Mouse (Mus musculus) heart, embryonic 15.5 days (tissue): ENCODE measurements at regions not wholly inside any gene's neighbourhood (a gene's known extent, or its start where the extent isn't known, plus 50 kb on each side); places are given as distances from the start of the nearest gene placed in this dataset.

ENCODE experiments used
- ATAC-seq: fragments of 200-750 bp; cut with Nextera tagmentation; replicated peaks from 2 replicates; pipeline ENCODE4 v1.8.0; 2017; ENCODE audit warnings: low read depth, moderate TSS enrichment; ENCODE audit not compliant: insufficient number of reproducible peaks, insufficient read depth, low FRiP score
- H3K27ac ChIP-seq: fragments of 300-500 bp; sonication (generic); 2 replicates; pipeline ENCODE4 v1.5.1; 2015; ENCODE audit warnings: mild to moderate bottlenecking, inconsistent platforms
- H3K27me3 ChIP-seq: fragments of 300-500 bp; sonication (generic); 2 replicates; pipeline ENCODE4 v1.6.1; 2015; ENCODE audit warnings: inconsistent platforms
- H3K36me3 ChIP-seq: fragments of 300-500 bp; sonication (generic); 2 replicates; pipeline ENCODE4 v1.6.1; 2015; ENCODE audit warnings: mild to moderate bottlenecking, inconsistent platforms
- H3K4me1 ChIP-seq: fragments of 300-500 bp; sonication (generic); replicated peaks from 2 replicates; pipeline ENCODE4 v1.6.1; 2015; ENCODE audit warnings: inconsistent platforms
- H3K4me2 ChIP-seq: fragments of 300-500 bp; sonication (generic); 2 replicates; pipeline ENCODE4 v1.6.1; 2015; ENCODE audit warnings: inconsistent platforms, mild to moderate bottlenecking, moderate library complexity
- H3K4me3 ChIP-seq: fragments of 300-500 bp; sonication (generic); 2 replicates; pipeline ENCODE4 v1.5.1; 2015; ENCODE audit warnings: mild to moderate bottlenecking, inconsistent platforms
- H3K9ac ChIP-seq: fragments of 300-500 bp; sonication (generic); 2 replicates; pipeline ENCODE4 v1.6.1; 2015; ENCODE audit warnings: mild to moderate bottlenecking, inconsistent platforms
- H3K9me3 ChIP-seq: fragments of 300-500 bp; sonication (generic); replicated peaks from 2 replicates; pipeline ENCODE4 v1.6.1; 2016; ENCODE audit warnings: inconsistent platforms
- WGBS: fragments of 180-500 bp; shearing (Covaris S2); methylation state at CpG from one replicate; pipeline ENCODE4 v1.1.7; 2015; ENCODE audit warnings: mixed read lengths; 5-methylcytosine and 5-hydroxymethylcytosine counted together

GRCm38 (mm10) chr2:135560856-135561255 is 98.0 kb upstream of the Plcb4 start:
- H3K27ac ChIP-seq, result peak overlapping the region; percentile 35; the same call in 1 of the 2 replicates
- no peak for ATAC-seq
- H3K27me3 ChIP-seq, result no peaks in the 10 kb centered on the region
- H3K9ac ChIP-seq, result no peak overlapping the region
- H3K36me3 ChIP-seq, result no peaks in the 10 kb centered on the region
- H3K4me3 ChIP-seq, result no peak overlapping the region
- WGBS, result 63% methylated on average over 1 of the region's 1 CpGs
- 0 out of 2 replicates have a peak, but pooled peaks cover 4% of the 10 kb centered on the region for H3K9me3 ChIP-seq
- 0 out of 2 replicates have a peak, but pooled peaks cover 4% of the 10 kb centered on the region for H3K4me1 ChIP-seq
- no peak overlapping the region for H3K4me2 ChIP-seq

- Histone ChIP-seq H3K9ac (no peak overlapping the region), H3K4me3 (no peak overlapping the region), H3K27ac (peak overlapping the region; percentile 5; the same call in 1 of the 2 replicates), H3K36me3 (no peaks in the 10 kb centered on the region), H3K27me3 (no peaks in the 10 kb centered on the region), H3K9me3 (0 out of 2 replicates have a peak, but pooled peaks cover 4% of the 10 kb centered on the region), H3K4me2 (no peak overlapping the region), H3K4me1 (0 out of 2 replicates have a peak, but pooled peaks cover 4% of the 10 kb centered on the region)
- 0 out of 2 replicates have a peak, but pooled peaks have one; percentile 34 for ATAC-seq
- 31% methylated on average over 7 of the region's 7 CpGs for WGBS
Measured at GRCm38 (mm10) chr2:135561716-135562115, 97.1 kb upstream of the Plcb4 start.

GRCm38 (mm10) chr2:135562140-135562890 is 96.5 kb upstream of the Plcb4 start:
- H3K9me3 ChIP-seq, result 0 out of 2 replicates have a peak, but pooled peaks cover 4% of the 10 kb centered on the region
- 69% methylated on average over 10 of the region's 10 CpGs for WGBS
- H3K27me3 ChIP-seq, result no peaks in the 10 kb centered on the region
- 0 out of 2 replicates have a peak overlapping the region, but pooled peaks have one; percentile 5 for H3K27ac ChIP-seq
- 0 out of 2 replicates have a peak, but pooled peaks have one; percentile 56 for ATAC-seq
- no peak overlapping the region for H3K4me2 ChIP-seq
- H3K36me3 ChIP-seq, result no peaks in the 10 kb centered on the region
- no peak overlapping the region for H3K9ac ChIP-seq
- H3K4me3 ChIP-seq, result no peak overlapping the region
- 0 out of 2 replicates have a peak, but pooled peaks cover 4% of the 10 kb centered on the region for H3K4me1 ChIP-seq

- 0 out of 2 replicates have a peak, but pooled peaks cover 4% of the 10 kb centered on the region for H3K4me1 ChIP-seq
- H3K36me3 ChIP-seq, result no peaks in the 10 kb centered on the region
- H3K4me2 ChIP-seq, result no peak overlapping the region
- no peak overlapping the region for H3K9ac ChIP-seq
- no peaks in the 10 kb centered on the region for H3K9me3 ChIP-seq
- no peak overlapping the region for H3K27ac ChIP-seq
- H3K27me3 ChIP-seq, result no peaks in the 10 kb centered on the region
- ATAC-seq, result no peak
- whole genome bisulfite sequencing, result 57% methylated on average over 4 of the region's 4 CpGs
- H3K4me3 ChIP-seq, result no peak overlapping the region
Measured at GRCm38 (mm10) chr2:135564231-135564630, 94.6 kb upstream of the Plcb4 start.

GRCm38 (mm10) chr2:135568350-135568749 is 90.5 kb upstream of the Plcb4 start:
- Histone ChIP-seq H3K4me3 (no peak overlapping the region), H3K9me3 (no peaks in the 10 kb centered on the region), H3K4me2 (no peak overlapping the region), H3K4me1 (no peaks in the 10 kb centered on the region), H3K27me3 (no peaks in the 10 kb centered on the region), H3K27ac (no peak overlapping the region), H3K36me3 (no peaks in the 10 kb centered on the region), H3K9ac (no peak overlapping the region)
- ATAC-seq, result no peak
- WGBS, result 75% methylated on average over 2 of the region's 2 CpGs

GRCm38 (mm10) chr2:135571599-135571998 is 87.2 kb upstream of the Plcb4 start:
- no peak overlapping the region for H3K9ac ChIP-seq
- no peak overlapping the region for H3K4me3 ChIP-seq

GRCm38 (mm10) chr2:135577228-135577627 is 81.6 kb upstream of the Plcb4 start:
- Histone ChIP-seq H3K9me3 (no peaks in the 10 kb centered on the region), H3K36me3 (no peaks in the 10 kb centered on the region), H3K4me2 (no peak overlapping the region), H3K27ac (no peak overlapping the region), H3K9ac (no peak overlapping the region), H3K4me1 (0 out of 2 replicates have a peak, but pooled peaks cover 4% of the 10 kb centered on the region), H3K27me3 (no peaks in the 10 kb centered on the region), H3K4me3 (no peak overlapping the region)
- no peak for ATAC-seq
- WGBS, result 76% methylated on average over 5 of the region's 5 CpGs

More at GRCm38 (mm10) chr2:135571599-135571998, 87.2 kb upstream of the Plcb4 start:
- Histone ChIP-seq H3K27me3 (no peaks in the 10 kb centered on the region), H3K27ac (peak overlapping the region; percentile 10; the same call in 1 of the 2 replicates), H3K9me3 (no peaks in the 10 kb centered on the region), H3K4me1 (no peaks in the 10 kb centered on the region), H3K4me2 (no peak overlapping the region), H3K36me3 (no peaks in the 10 kb centered on the region)
- ATAC-seq, result no peak
- WGBS, result 74% methylated on average over 5 of the region's 5 CpGs

GRCm38 (mm10) chr2:135578135-135578534 is 80.7 kb upstream of the Plcb4 start:
- Histone ChIP-seq H3K4me1 (0 out of 2 replicates have a peak, but pooled peaks cover 4% of the 10 kb centered on the region), H3K4me2 (no peak overlapping the region), H3K27ac (no peak overlapping the region), H3K27me3 (no peaks in the 10 kb centered on the region), H3K9me3 (no peaks in the 10 kb centered on the region), H3K9ac (no peak overlapping the region), H3K36me3 (no peaks in the 10 kb centered on the region), H3K4me3 (no peak overlapping the region)
- WGBS, result 34% methylated on average over 5 of the region's 5 CpGs
- no peak for ATAC-seq

- H3K27ac ChIP-seq, result no peak overlapping the region
- no peak overlapping the region for H3K4me3 ChIP-seq
- no peak overlapping the region for H3K9ac ChIP-seq
- no peaks in the 10 kb centered on the region for H3K36me3 ChIP-seq
- no peak overlapping the region for H3K4me2 ChIP-seq
- H3K27me3 ChIP-seq, result no peaks in the 10 kb centered on the region
- WGBS, result 92% methylated on average over 6 of the region's 6 CpGs
- H3K9me3 ChIP-seq, result no peaks in the 10 kb centered on the region
- no peak for ATAC-seq
- 0 out of 2 replicates have a peak, but pooled peaks cover 4% of the 10 kb centered on the region for H3K4me1 ChIP-seq
Measured at GRCm38 (mm10) chr2:135579514-135579913, 79.3 kb upstream of the Plcb4 start.

- Histone ChIP-seq H3K27ac (no peak overlapping the region), H3K9me3 (no peaks in the 10 kb centered on the region), H3K4me3 (no peak overlapping the region), H3K4me2 (no peak overlapping the region), H3K9ac (no peak overlapping the region), H3K4me1 (0 out of 2 replicates have a peak, but pooled peaks cover 4% of the 10 kb centered on the region), H3K36me3 (no peaks in the 10 kb centered on the region), H3K27me3 (no peaks in the 10 kb centered on the region)
- no peak for ATAC-seq
- WGBS, result 73% methylated on average over 4 of the region's 4 CpGs
Measured at GRCm38 (mm10) chr2:135580051-135580450, 78.8 kb upstream of the Plcb4 start.

GRCm38 (mm10) chr2:135582341-135582740 is 76.5 kb upstream of the Plcb4 start:
- Histone ChIP-seq H3K27me3 (no peaks in the 10 kb centered on the region), H3K4me2 (no peak overlapping the region), H3K9me3 (no peaks in the 10 kb centered on the region), H3K27ac (no peak overlapping the region), H3K36me3 (no peaks in the 10 kb centered on the region), H3K9ac (no peak overlapping the region), H3K4me1 (0 out of 2 replicates have a peak, but pooled peaks cover 4% of the 10 kb centered on the region), H3K4me3 (no peak overlapping the region)
- no peak for ATAC-seq
- WGBS, result 71% methylated on average over 8 of the region's 8 CpGs
